Mouse (Mus musculus) G1E-ER4 (cell line): ENCODE results near the gene Gpr183. TPM values are rescaled to one million over a fixed set of nuclear protein-coding genes. Genes with fewer than 3 reads are reported as not detected.
A peak's percentile ranks its signal among the peaks of the same experiment; 100 is the strongest.

Experiments
- GATA1 ChIP-seq: IDR thresholded peaks from one replicate; pipeline ENCODE4 v1.8.0; 2012; ENCODE audit warnings: low read length, inconsistent platforms
- polyA plus RNA-seq: library from polyadenylated mRNA; stranded (reverse); fragments of >175 nt; gene quantifications from 2 replicates; pipeline ENCODE4 v1.2.3, GENCODE M21; 2012

Gene Gpr183
- polyA plus RNA-seq, 1 experiment = not detected

GRCm38 (mm10) chr14:121962128-121962890 lies 2.7 kb downstream of the Gpr183 start:
- TF ChIP-seq GATA1 = no peak

GRCm38 (mm10) chr14:121961496-121962127 lies 3.4 kb downstream of the Gpr183 start:
- no peak for TF ChIP-seq GATA1

GRCm38 (mm10) chr14:121960997-121961396 lies 4.0 kb downstream of the Gpr183 start:
- no peak for TF ChIP-seq GATA1

GRCm38 (mm10) chr14:121960531-121960930 lies 4.5 kb downstream of the Gpr183 start:
- no peak for TF ChIP-seq GATA1

- no peak for TF ChIP-seq GATA1
Observed at GRCm38 (mm10) chr14:121960031-121960430, 5.0 kb downstream of the Gpr183 start.

GRCm38 (mm10) chr14:121959538-121959980 lies 5.4 kb downstream of the Gpr183 start:
- no peak for TF ChIP-seq GATA1

GRCm38 (mm10) chr14:121958751-121959537 lies 6.1 kb downstream of the Gpr183 start:
- no peak for TF ChIP-seq GATA1

- no peak for TF ChIP-seq GATA1
Observed at GRCm38 (mm10) chr14:121958041-121958750, 6.8 kb downstream of the Gpr183 start.

GRCm38 (mm10) chr14:121957176-121957871 lies 7.7 kb downstream of the Gpr183 start:
- peak; percentile 22 for TF ChIP-seq GATA1

GRCm38 (mm10) chr14:121956291-121956690 lies 8.7 kb downstream of the Gpr183 start:
- TF ChIP-seq GATA1 = no peak

- no peak for TF ChIP-seq GATA1
Observed at GRCm38 (mm10) chr14:121955176-121955795, 9.7 kb downstream of the Gpr183 start.

GRCm38 (mm10) chr14:121954608-121955007 lies 10.4 kb downstream of the Gpr183 start:
- TF ChIP-seq GATA1 = no peak

- TF ChIP-seq GATA1 = no peak
Observed at GRCm38 (mm10) chr14:121954129-121954528, 10.9 kb downstream of the Gpr183 start.

GRCm38 (mm10) chr14:121952046-121952400 lies 13.0 kb downstream of the Gpr183 start:
- TF ChIP-seq GATA1 = no peak

GRCm38 (mm10) chr14:121951399-121952045 lies 13.5 kb downstream of the Gpr183 start:
- TF ChIP-seq GATA1 = peak; percentile 19
